Mouse (Mus musculus): ENCODE data around the gene Itpr2. TPM values are rescaled to one million over a fixed set of nuclear protein-coding genes. Genes with fewer than 3 reads are reported as not detected.
A peak's percentile ranks its signal among the peaks of the same experiment; 100 is the strongest.

Itpr2 gene
- polyA plus RNA-seq (2015; fragmentation: Nextera tagmentation; extraction: Ambion mirVana): 6.9 and 9.0 TPM in 2 replicates

DNA sequence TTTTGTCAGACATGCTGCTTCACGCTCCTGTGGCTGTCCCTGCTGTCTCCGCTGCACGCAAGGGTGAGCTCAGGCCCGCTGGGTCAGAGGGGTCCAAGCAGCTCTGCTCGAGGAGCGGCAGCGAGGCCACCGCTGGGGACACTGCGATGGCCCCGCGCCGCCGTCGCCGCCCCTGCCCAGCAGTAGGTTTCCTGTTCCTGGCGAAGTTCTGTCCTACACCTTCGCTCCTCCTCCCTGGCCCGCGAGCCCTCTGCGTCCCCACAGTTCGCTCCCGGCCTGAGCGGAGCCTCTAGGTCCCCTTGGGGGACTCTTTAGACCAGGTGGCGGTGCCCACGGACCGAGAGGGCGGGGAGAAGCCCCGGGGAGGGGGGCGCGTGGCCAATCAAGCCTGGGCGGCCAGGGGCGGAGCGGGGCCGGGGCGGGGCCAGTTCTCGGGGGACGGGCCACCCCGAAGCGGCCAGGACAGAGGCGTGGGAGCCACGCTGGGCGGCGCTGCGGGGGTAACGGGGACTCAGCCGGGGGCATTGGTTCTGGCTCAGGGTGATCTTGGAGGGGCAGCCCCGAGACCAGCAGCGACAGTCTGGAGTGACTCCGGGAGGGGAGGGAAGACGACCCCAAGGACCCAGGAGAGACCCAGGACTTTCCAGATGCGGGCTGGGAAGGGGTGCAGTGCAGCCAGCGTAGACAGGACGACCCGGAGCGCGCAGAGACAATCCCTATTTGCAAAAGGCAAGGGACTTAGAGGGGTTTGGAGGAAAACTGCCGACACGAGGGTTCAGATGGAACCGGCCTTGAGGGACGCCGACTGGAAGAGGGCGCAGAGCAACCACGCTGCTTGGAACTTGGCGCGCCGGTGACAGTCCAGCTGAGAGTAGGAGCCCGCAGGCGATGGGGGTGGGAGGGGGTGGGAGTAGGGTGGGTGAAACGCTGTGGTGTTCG, at the start of gene Itpr2:
Gene Itpr2 (minus strand): TSS at position 358 of the 939 bp plus-strand sequence.
- Histone ChIP-seq H3K4me3 (ENCODE audit: low read depth, low read length) (peak within 1 kb of the TSS; percentile 65), H3K36me3 (ENCODE audit: control insufficient read depth, insufficient read depth, low read length) (no peaks in the 10 kb centered on the region), H3K9ac (ENCODE audit: low read depth, low read length) (peak within 1 kb of the TSS; percentile 63), H3K4me1 (ENCODE audit: control insufficient read depth, insufficient read depth, low read length) (peaks cover 13% of the 10 kb centered on the region), H3K27ac (ENCODE audit: low read length) (peak within 1 kb of the TSS; percentile 49), H3K4me2 (ENCODE audit: low read length) (peak within 1 kb of the TSS; percentile 100), H3K9me3 (replicated peaks; ENCODE audit: control insufficient read depth, low read length, poor library complexity, severe bottlenecking) (no peaks in the 10 kb centered on the region), H3K27me3 (ENCODE audit: control insufficient read depth, insufficient read depth, low read depth, low read length) (peaks cover 8% of the 10 kb centered on the region)
- 0% methylated on average over 65 of the region's 70 CpGs for WGBS
- ATAC-seq: peak; percentile 91

- ATAC-seq: no peak
- Histone ChIP-seq H3K27me3 (ENCODE audit: control insufficient read depth, insufficient read depth, low read depth, low read length) (no peaks in the 10 kb centered on the region), H3K9me3 (replicated peaks; ENCODE audit: control insufficient read depth, low read length, poor library complexity, severe bottlenecking) (no peaks in the 10 kb centered on the region), H3K4me2 (ENCODE audit: low read length) (no peak overlapping the region), H3K4me1 (ENCODE audit: control insufficient read depth, insufficient read depth, low read length) (no peaks in the 10 kb centered on the region), H3K4me3 (ENCODE audit: low read depth, low read length) (no peak overlapping the region), H3K27ac (ENCODE audit: low read length) (no peak overlapping the region), H3K36me3 (ENCODE audit: control insufficient read depth, insufficient read depth, low read length) (peaks cover 57% of the 10 kb centered on the region), H3K9ac (ENCODE audit: low read depth, low read length) (no peak overlapping the region)
Measured at GRCm38 (mm10) chr6:146551326-146551725, 49.3 kb upstream of the Itpr2 start.

- Histone ChIP-seq H3K9me3 (replicated peaks; ENCODE audit: control insufficient read depth, low read length, poor library complexity, severe bottlenecking) (no peaks in the 10 kb centered on the region), H3K36me3 (ENCODE audit: control insufficient read depth, insufficient read depth, low read length) (peaks cover 49% of the 10 kb centered on the region), H3K27me3 (ENCODE audit: control insufficient read depth, insufficient read depth, low read depth, low read length) (no peaks in the 10 kb centered on the region), H3K4me2 (ENCODE audit: low read length) (no peak overlapping the region), H3K4me3 (ENCODE audit: low read depth, low read length) (no peak overlapping the region), H3K4me1 (ENCODE audit: control insufficient read depth, insufficient read depth, low read length) (no peaks in the 10 kb centered on the region), H3K9ac (ENCODE audit: low read depth, low read length) (no peak overlapping the region), H3K27ac (ENCODE audit: low read length) (no peak overlapping the region)
- 90% methylated on average over 2 of the region's 2 CpGs for WGBS
- no peak for ATAC-seq
Measured at GRCm38 (mm10) chr6:146550421-146550820, 48.4 kb upstream of the Itpr2 start.

DNA sequence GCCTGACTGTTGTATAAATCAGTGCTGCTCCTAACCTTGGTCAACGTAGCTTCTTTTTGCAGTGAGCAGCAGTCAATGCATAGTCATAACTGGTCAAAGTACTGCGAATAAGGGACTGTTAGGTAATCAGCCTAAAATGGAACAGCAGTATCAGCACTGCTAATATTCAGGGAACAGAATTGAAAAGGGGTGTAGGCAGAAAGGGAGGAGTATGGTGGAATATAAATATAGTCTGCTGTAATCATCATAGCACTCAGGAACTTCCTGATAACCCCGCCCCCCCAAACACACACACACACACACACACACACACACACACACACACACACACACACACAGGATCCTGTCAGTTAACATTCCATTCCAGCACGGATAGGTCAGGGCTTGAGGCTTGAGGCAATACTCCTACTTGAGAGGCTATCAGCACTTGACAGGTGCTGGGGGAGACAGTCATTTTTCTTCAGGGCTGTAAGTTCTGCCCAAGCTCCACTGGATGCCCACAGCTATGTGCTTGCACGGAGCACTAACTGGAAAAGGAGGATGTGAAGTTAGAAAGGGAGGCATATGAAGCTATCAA, 43.4 kb upstream of the Itpr2 start:
- H3K36me3 ChIP-seq (ENCODE audit: control insufficient read depth, insufficient read depth, low read length): peaks cover 18% of the 10 kb centered on the region
- ATAC-seq: no peak
- no peaks in the 10 kb centered on the region for H3K9me3 ChIP-seq (replicated peaks; ENCODE audit: control insufficient read depth, low read length, poor library complexity, severe bottlenecking)
- no peak overlapping the region for H3K4me3 ChIP-seq (ENCODE audit: low read depth, low read length)
- H3K27ac ChIP-seq (ENCODE audit: low read length): no peak overlapping the region
- no peak overlapping the region for H3K9ac ChIP-seq (ENCODE audit: low read depth, low read length)
- H3K27me3 ChIP-seq (ENCODE audit: control insufficient read depth, insufficient read depth, low read depth, low read length): no peaks in the 10 kb centered on the region
- no peaks in the 10 kb centered on the region for H3K4me1 ChIP-seq (ENCODE audit: control insufficient read depth, insufficient read depth, low read length)
- no peak overlapping the region for H3K4me2 ChIP-seq (ENCODE audit: low read length)
- 89% methylated on average over 4 of the region's 5 CpGs for WGBS

GRCm38 (mm10) chr6:146544622-146545021, 42.6 kb upstream of the Itpr2 start:
- no peaks in the 10 kb centered on the region for H3K27me3 ChIP-seq (ENCODE audit: control insufficient read depth, insufficient read depth, low read depth, low read length)
- H3K36me3 ChIP-seq (ENCODE audit: control insufficient read depth, insufficient read depth, low read length): peaks cover 13% of the 10 kb centered on the region
- ATAC-seq: no peak
- H3K27ac ChIP-seq (ENCODE audit: low read length): no peak overlapping the region
- H3K4me1 ChIP-seq (ENCODE audit: control insufficient read depth, insufficient read depth, low read length): no peaks in the 10 kb centered on the region
- no peak overlapping the region for H3K9ac ChIP-seq (ENCODE audit: low read depth, low read length)
- H3K4me2 ChIP-seq (ENCODE audit: low read length): no peak overlapping the region
- H3K4me3 ChIP-seq (ENCODE audit: low read depth, low read length): no peak overlapping the region
- 100% methylated on average over 1 of the region's 1 CpGs for WGBS
- H3K9me3 ChIP-seq (replicated peaks; ENCODE audit: control insufficient read depth, low read length, poor library complexity, severe bottlenecking): no peaks in the 10 kb centered on the region

DNA sequence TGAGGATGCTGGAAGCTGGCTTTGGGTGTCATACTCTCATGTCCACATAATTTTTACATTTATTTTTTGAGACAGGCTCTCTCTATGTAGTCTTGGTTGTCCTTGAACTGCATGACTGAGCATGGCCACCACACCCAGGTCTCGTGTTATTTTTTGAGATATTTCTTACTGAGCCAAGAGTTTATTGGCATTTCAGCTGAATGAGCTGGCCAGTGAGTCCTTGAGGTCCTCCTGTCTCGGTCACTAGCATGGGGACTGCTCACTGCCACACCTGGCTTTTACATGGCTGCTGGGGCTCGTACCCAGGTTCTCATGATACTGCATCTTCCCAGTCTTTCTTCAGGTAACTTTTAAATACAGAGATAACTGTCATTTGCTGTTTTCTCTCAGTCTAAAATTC, 38.4 kb upstream of the Itpr2 start:
- Histone ChIP-seq H3K9me3 (replicated peaks; ENCODE audit: control insufficient read depth, low read length, poor library complexity, severe bottlenecking) (no peaks in the 10 kb centered on the region), H3K27ac (ENCODE audit: low read length) (no peak overlapping the region), H3K9ac (ENCODE audit: low read depth, low read length) (no peak overlapping the region), H3K27me3 (ENCODE audit: control insufficient read depth, insufficient read depth, low read depth, low read length) (no peaks in the 10 kb centered on the region), H3K4me2 (ENCODE audit: low read length) (no peak overlapping the region), H3K4me3 (ENCODE audit: low read depth, low read length) (no peak overlapping the region), H3K36me3 (ENCODE audit: control insufficient read depth, insufficient read depth, low read length) (no peaks in the 10 kb centered on the region), H3K4me1 (ENCODE audit: control insufficient read depth, insufficient read depth, low read length) (no peaks in the 10 kb centered on the region)
- no peak for ATAC-seq
- WGBS: 79% methylated on average over 3 of the region's 3 CpGs

- Histone ChIP-seq H3K36me3 (ENCODE audit: control insufficient read depth, insufficient read depth, low read length) (no peaks in the 10 kb centered on the region), H3K4me2 (ENCODE audit: low read length) (no peak overlapping the region), H3K27ac (ENCODE audit: low read length) (no peak overlapping the region), H3K4me1 (ENCODE audit: control insufficient read depth, insufficient read depth, low read length) (no peaks in the 10 kb centered on the region), H3K9ac (ENCODE audit: low read depth, low read length) (no peak overlapping the region), H3K4me3 (ENCODE audit: low read depth, low read length) (no peak overlapping the region), H3K27me3 (ENCODE audit: control insufficient read depth, insufficient read depth, low read depth, low read length) (no peaks in the 10 kb centered on the region), H3K9me3 (replicated peaks; ENCODE audit: control insufficient read depth, low read length, poor library complexity, severe bottlenecking) (no peaks in the 10 kb centered on the region)
- no peak for ATAC-seq
- WGBS: 59% methylated on average over 4 of the region's 4 CpGs
Measured at GRCm38 (mm10) chr6:146538661-146539060, 36.6 kb upstream of the Itpr2 start.

DNA sequence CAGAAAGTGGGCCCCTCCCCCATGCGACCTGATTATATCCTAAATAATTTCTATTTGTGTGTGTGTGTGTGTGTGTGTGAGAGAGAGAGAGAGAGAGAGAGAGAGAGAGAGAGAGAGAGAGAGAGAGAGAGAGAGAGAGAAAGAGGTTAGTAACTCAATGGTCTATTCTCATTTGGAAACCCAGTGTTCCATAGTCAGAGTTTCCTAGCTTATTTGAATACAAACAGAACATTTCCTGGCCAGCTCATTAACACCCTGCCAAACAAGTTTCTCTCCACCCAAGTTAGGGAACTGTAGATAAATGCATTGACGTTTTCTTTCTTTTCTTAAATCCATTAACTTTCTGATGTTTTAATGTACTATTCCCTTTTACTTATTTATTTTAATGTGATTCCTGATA, 36.0 kb upstream of the Itpr2 start:
- no peaks in the 10 kb centered on the region for H3K4me1 ChIP-seq (ENCODE audit: control insufficient read depth, insufficient read depth, low read length)
- H3K36me3 ChIP-seq (ENCODE audit: control insufficient read depth, insufficient read depth, low read length): no peaks in the 10 kb centered on the region
- no peak for ATAC-seq
- no peak overlapping the region for H3K9ac ChIP-seq (ENCODE audit: low read depth, low read length)
- no peaks in the 10 kb centered on the region for H3K9me3 ChIP-seq (replicated peaks; ENCODE audit: control insufficient read depth, low read length, poor library complexity, severe bottlenecking)
- 91% methylated on average over 2 of the region's 2 CpGs for WGBS
- H3K4me2 ChIP-seq (ENCODE audit: low read length): no peak overlapping the region
- no peak overlapping the region for H3K27ac ChIP-seq (ENCODE audit: low read length)
- H3K4me3 ChIP-seq (ENCODE audit: low read depth, low read length): no peak overlapping the region
- H3K27me3 ChIP-seq (ENCODE audit: control insufficient read depth, insufficient read depth, low read depth, low read length): no peaks in the 10 kb centered on the region

- Histone ChIP-seq H3K4me2 (ENCODE audit: low read length) (no peak overlapping the region), H3K27ac (ENCODE audit: low read length) (no peak overlapping the region), H3K9ac (ENCODE audit: low read depth, low read length) (no peak overlapping the region), H3K4me3 (ENCODE audit: low read depth, low read length) (no peak overlapping the region), H3K27me3 (ENCODE audit: control insufficient read depth, insufficient read depth, low read depth, low read length) (no peaks in the 10 kb centered on the region), H3K36me3 (ENCODE audit: control insufficient read depth, insufficient read depth, low read length) (no peaks in the 10 kb centered on the region), H3K4me1 (ENCODE audit: control insufficient read depth, insufficient read depth, low read length) (no peaks in the 10 kb centered on the region), H3K9me3 (replicated peaks; ENCODE audit: control insufficient read depth, low read length, poor library complexity, severe bottlenecking) (no peaks in the 10 kb centered on the region)
- ATAC-seq: no peak
- 93% methylated on average over 4 of the region's 4 CpGs for WGBS
Measured at GRCm38 (mm10) chr6:146537111-146537510, 35.1 kb upstream of the Itpr2 start.
